Comparison of ENCODE assay signal across 13 mouse cellular contexts in the genomic region with DNA sequence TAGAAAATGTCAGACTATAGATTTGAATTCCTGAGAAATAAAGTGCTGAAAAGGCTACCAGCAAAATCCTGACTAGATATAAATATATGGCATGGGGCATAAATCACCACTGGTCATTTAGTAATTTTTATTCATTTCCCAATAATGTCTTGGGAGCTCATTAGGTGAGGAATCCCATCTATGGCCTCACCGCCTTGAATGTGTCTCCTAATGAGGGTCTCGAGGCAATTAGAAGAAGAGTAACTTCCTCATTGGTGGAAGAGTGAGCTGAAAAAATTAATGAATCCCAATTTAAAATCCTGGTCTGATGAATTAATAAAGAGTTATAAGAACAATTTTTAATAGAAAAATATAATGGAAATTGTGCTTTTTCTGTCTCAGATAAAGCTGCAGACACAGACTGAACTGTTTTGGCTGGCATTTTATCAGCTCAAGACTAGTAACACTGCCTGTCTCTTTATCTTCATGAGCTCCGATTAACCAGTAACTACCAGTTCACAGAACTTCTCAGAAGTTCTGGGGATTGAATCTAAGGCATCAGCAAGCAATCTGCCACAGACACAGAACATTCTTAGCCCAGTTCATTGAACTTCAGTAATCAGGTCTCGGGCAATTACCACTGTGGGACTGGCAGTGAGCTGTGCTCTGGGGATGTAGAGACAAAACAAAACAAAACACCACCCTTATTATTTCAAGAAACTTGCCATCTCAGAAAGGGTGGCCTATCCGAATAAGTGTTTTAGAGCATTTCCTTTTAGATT.
DNase-seq lines count a peak whose midpoint lies in the region; ATAC-seq and TF ChIP-seq lines count a peak whose summit lies in the region.
"Had no signal": no experiment of that assay in that cellular context is flagged by ENCODE, and none has a peak within 500 bp of the region (broad histone marks: within the 10 kb centered on the region; RNA-seq: fewer than 3 reads in every experiment).

No protein-coding gene starts in this region.

- ATAC-seq in intestine, postnatal 0 days, result peak; percentile 70
- no peak for ATAC-seq in intestine, embryonic 16.5 days
- ATAC-seq: forebrain, embryonic 14.5 days; midbrain, embryonic 15.5 days had no signal

- H3K4me3 ChIP-seq in intestine, postnatal 0 days (ENCODE audit: low read depth, low read length), result no peak overlapping the region
- H3K4me3 ChIP-seq in intestine, embryonic 16.5 days (ENCODE audit: low read length), result no peak overlapping the region
- no peak overlapping the region for H3K4me3 ChIP-seq in brown adipose tissue, adult 24 weeks (ENCODE audit: insufficient read depth, low read depth, low read length)
- H3K4me3 ChIP-seq: embryonic facial prominence, embryonic 13.5 days; heart, embryonic 12.5 days; megakaryocyte, embryonic 14.5 days; midbrain, embryonic 15.5 days; myocyte had no signal

- H3K36me3 ChIP-seq in intestine, postnatal 0 days (ENCODE audit: control insufficient read depth, insufficient read depth), result no peaks in the 10 kb centered on the region
- no peaks in the 10 kb centered on the region for H3K36me3 ChIP-seq in intestine, embryonic 16.5 days (ENCODE audit: control insufficient read depth, insufficient read depth, low read length)
- H3K36me3 ChIP-seq: embryonic facial prominence, embryonic 13.5 days; heart, embryonic 12.5 days; midbrain, embryonic 15.5 days had no signal

- H3K27me3 ChIP-seq in intestine, postnatal 0 days (replicated peaks; ENCODE audit: control insufficient read depth, insufficient read depth, low read length), result no peaks in the 10 kb centered on the region
- H3K27me3 ChIP-seq in intestine, embryonic 16.5 days (replicated peaks; ENCODE audit: control insufficient read depth, insufficient read depth, low read length), result no peaks in the 10 kb centered on the region
- H3K27me3 ChIP-seq: embryonic facial prominence, embryonic 13.5 days; heart, embryonic 12.5 days; midbrain, embryonic 15.5 days had no signal

- H3K27ac ChIP-seq in intestine, postnatal 0 days (ENCODE audit: low read depth, low read length), result peak overlapping the region; percentile 69
- H3K27ac ChIP-seq in intestine, embryonic 16.5 days (ENCODE audit: low read length), result no peak overlapping the region
- peak overlapping the region; percentile 57 for H3K27ac ChIP-seq in brown adipose tissue, adult 24 weeks (replicated peaks; ENCODE audit: low read depth, low read length)
- H3K27ac ChIP-seq: embryonic facial prominence, embryonic 13.5 days; midbrain, embryonic 15.5 days had no signal

- DNase-seq in Muller cell, postnatal 12 days (ENCODE audit: inconsistent ontology term), result peak; percentile 61
- peak; percentile 44 to 65 for DNase-seq in kidney, postnatal 36 days
- no peak for DNase-seq in adrenal gland, adult (ENCODE audit: inconsistent age in 2 of 2, low spot score in 1 of 2)
- DNase-seq in thymus, postnatal 14 days, result no peak

- no peak overlapping the region for H3K9ac ChIP-seq in intestine, postnatal 0 days (ENCODE audit: low read depth, low read length)
- H3K9ac ChIP-seq in intestine, embryonic 16.5 days (ENCODE audit: low read depth, low read length), result no peak overlapping the region
- H3K9ac ChIP-seq: embryonic facial prominence, embryonic 13.5 days; heart, embryonic 12.5 days; midbrain, embryonic 15.5 days had no signal

- no peak overlapping the region for H3K4me2 ChIP-seq in intestine, postnatal 0 days (replicated peaks; ENCODE audit: low read depth)
- no peak overlapping the region for H3K4me2 ChIP-seq in intestine, embryonic 16.5 days (ENCODE audit: low read depth, low read length)
- H3K4me2 ChIP-seq: embryonic facial prominence, embryonic 13.5 days; heart, embryonic 12.5 days; midbrain, embryonic 15.5 days had no signal

- no peaks in the 10 kb centered on the region for H3K9me3 ChIP-seq in intestine, postnatal 0 days (ENCODE audit: control insufficient read depth)
- H3K9me3 ChIP-seq in intestine, embryonic 16.5 days (ENCODE audit: control insufficient read depth, low read length), result no peaks in the 10 kb centered on the region
- H3K9me3 ChIP-seq: embryonic facial prominence, embryonic 13.5 days; heart, embryonic 12.5 days; megakaryocyte, embryonic 14.5 days; midbrain, embryonic 15.5 days had no signal

- no peaks in the 10 kb centered on the region for H3K4me1 ChIP-seq in intestine, postnatal 0 days (replicated peaks; ENCODE audit: control insufficient read depth, insufficient read depth, low read length)
- no peaks in the 10 kb centered on the region for H3K4me1 ChIP-seq in intestine, embryonic 16.5 days (ENCODE audit: control insufficient read depth, insufficient read depth, low read length)
- 0 out of 2 replicates have a peak, but pooled peaks cover 14% of the 10 kb centered on the region for H3K4me1 ChIP-seq in brown adipose tissue, adult 24 weeks (ENCODE audit: control insufficient read depth, insufficient read depth, insufficient read length, low read length)
- H3K4me1 ChIP-seq: megakaryocyte, embryonic 14.5 days; midbrain, embryonic 15.5 days had no signal

- 73% methylated on average over 5 of the region's 5 CpGs for WGBS in intestine, postnatal 0 days
- 85% methylated on average over 5 of the region's 5 CpGs for WGBS in intestine, embryonic 16.5 days

- TF ChIP-seq CTCF in intestine, postnatal 0 days (IDR thresholded peaks at IDR 0.05; ENCODE audit: low read depth), result no peak

Comparison
In these comparisons a context has a peak if more than half of its experiments do, and no peak if none do; other contexts are left out.
1. DNase-seq: peak in Muller cell, postnatal 12 days (single experiment) and kidney, postnatal 36 days (2 of 2); none in adrenal gland, adult (0 of 2) and thymus, postnatal 14 days (single experiment).